Mouse (Mus musculus) NIH3T3 (cell line): ENCODE measurements around the gene Apba1.

ENCODE experiments used
- DNase-seq: peaks from one replicate; pipeline ENCODE4 v3.0.0-alpha.2; 2012; ENCODE audit warnings: low read depth

Apba1 gene

DNA sequence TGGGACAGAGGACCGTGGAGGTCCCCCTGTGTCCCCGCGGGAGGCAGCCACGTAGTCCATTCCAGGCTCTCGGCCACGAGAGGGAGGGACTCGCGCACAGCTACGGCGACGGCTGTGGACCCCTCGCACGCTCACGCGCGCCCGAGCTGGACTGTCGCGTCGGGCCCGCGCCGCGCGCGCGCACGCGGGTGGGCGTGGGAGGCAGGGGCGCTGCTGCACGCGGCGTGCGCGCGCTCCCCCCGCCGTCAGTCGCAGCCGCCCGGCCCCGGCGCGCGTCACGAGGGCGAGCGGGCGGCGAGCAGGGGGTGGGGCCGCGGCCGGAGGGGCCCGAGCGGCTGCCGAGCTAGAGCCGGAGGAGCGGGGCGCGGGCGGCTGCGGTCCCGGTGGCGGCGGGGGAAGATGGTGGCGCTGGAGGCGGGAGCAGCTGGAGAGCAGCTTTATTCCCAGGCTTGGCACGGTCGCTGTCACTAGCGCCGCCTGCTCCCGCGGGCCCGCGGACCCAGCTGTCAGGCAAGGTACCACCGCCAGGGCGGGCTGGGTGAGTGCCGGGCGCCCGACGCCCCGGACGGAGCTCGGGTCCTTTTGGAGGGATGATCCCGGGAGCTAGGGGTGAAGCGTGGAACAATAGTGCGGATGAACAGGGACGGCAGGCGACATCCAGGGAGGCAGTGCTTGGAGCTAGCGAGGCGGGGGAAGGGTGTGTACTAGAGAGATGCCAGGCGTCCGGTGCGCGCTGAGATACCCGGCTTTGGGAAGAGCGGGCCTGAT lies at the start of gene Apba1:
TSS of gene Apba1 (plus strand) at position 334 of the 768 bp plus-strand sequence.
- DNase-seq: peak; percentile 85

GRCm38 (mm10) chr19:23746506-23746905 lies 12.2 kb upstream of the Apba1 start:
- DNase-seq: no peak

DNA sequence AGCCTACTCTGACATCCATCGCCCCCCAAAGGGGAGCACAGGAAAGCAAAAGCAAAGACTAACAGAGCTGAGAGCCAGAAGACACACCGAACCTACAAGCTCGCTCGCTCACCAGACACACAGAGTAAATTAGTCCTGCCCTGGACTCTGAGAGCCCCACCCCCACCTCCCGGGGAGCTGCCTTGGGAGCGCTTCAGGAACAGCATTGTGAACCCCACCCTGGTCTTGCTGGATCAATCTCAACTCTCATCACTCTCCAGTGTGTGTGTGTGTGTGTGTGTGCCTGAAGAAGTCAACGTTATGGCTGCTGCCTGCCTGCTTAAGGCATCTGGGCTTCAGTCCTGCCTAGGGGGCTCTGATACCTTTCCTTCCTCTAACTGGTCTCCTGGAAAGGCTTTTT lies 1.7 kb upstream of the Apba1 start:
- DNase-seq: peak; percentile 15

DNA sequence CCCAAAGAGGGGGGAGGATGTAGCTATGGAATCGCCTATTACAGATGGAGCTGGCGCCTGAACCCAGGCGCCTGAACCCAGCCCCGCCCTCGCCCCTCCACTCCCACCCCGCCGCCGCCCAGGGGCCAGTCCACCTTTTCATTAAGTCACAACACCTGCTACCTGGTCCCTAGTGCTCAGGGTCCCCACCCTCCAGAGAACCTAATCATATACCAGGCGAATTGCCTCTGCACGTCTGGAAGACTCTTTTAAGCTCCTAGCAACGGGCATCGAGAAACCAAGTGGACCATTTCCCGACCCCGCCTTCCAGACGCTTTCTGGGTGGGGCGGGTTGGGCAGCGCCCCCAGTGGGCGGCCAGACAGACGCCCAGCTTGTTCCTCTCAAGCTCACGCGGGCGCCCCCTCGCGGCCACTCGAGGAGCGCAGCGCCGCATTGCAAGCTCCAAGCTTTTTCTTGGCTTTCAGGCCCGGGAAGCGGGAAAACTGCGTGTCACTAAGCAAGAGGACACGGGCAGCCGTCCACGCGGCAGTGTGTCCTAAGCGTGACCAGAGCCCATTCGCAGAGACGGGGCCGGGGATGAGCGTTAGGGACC lies 630 bp upstream of the Apba1 start:
- peak; percentile 100 for DNase-seq

DNA sequence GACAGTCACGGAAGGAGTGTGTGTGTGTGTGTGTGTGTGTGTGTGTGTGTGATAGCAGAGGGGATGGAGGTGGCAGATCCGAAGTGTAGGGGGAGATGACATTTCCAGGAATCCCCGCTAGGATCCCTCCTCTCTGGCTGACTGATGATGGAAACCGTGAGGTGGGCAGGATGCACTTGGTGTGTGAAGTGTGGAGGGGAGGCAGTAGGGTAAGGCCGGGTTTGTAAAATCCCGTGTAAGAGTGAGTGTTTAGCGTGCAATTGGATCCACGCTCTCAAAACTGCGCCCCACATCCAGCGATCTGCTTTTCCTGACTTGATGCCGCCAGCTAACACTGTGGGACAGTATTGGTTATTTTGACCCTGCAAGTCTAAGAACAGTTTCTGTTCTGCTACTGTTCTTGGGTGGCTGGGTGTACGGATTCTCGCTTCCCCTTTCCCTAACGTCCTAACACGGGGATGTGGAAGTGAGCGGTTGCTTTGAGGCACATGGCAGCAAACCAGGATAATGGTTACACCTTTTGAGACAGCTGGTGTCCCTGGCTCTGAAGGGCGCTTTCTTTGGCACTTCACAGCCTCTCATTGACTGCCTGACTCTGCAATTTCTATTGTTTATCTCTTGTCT lies 747 bp downstream of the Apba1 start:
- DNase-seq: no peak

- no peak for DNase-seq
Measured at GRCm38 (mm10) chr19:23763371-23763770, 4.7 kb downstream of the Apba1 start.

GRCm38 (mm10) chr19:23764051-23764450 lies 5.4 kb downstream of the Apba1 start:
- no peak for DNase-seq

DNA sequence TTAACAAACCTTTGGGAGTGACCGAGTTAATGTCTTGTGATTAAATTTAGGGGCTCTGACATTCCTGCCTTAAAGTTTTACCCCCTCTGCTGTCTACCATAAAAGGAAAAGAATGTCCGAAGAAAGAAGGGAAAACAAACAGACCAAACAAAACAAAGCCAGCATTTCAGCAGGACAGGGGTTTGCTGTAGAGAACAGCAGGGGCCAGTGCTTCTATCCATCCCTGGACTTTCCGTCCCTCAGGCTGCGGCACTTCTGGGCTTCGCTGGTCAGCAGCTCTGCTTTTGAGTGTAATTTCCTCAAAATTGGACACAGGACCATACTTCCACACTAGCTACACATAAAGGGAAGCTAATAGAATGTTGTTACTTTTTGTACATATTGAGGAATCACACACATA lies 10.2 kb downstream of the Apba1 start:
- no peak for DNase-seq

GRCm38 (mm10) chr19:23770494-23771423 lies 12.1 kb downstream of the Apba1 start:
- DNase-seq: no peak

DNA sequence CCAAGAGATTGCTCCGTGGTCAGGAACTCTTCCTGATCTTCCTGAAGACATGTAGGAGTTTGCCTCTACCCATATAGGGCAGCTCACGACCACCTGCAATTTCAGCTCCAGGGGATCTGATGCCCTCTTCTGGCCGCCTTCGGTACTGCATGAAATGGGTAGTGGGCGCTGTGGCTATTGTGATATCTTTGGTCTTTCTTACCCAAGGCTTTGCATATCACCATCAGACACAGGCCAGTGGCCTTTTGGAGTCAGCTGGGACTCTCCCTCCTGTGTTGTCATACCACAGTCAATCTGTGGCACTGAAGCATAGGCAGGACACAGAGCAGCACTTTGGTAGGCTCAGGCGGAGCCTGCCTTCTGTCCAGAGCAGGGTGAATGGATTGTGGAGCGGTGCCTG lies 13.3 kb downstream of the Apba1 start:
- DNase-seq: peak; percentile 13

DNA sequence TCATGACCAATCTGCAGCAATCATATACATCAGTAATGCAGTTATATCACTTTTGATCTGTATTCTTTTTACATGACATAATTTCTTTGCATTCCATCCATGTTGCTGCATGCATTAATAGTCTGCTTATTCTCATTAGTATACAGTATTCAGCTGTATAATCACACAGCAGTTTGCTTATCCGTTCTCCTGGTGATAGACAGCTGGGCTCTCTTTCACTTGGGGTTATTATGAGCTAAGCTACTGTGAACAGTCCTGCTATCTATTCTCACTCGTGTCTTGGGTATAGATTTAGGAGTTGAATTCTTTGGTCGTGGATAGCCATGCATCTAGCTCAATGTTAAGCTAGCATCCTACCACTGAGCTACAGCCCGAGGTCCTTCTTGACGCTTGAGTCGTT lies 16.7 kb downstream of the Apba1 start:
- DNase-seq: no peak

DNA sequence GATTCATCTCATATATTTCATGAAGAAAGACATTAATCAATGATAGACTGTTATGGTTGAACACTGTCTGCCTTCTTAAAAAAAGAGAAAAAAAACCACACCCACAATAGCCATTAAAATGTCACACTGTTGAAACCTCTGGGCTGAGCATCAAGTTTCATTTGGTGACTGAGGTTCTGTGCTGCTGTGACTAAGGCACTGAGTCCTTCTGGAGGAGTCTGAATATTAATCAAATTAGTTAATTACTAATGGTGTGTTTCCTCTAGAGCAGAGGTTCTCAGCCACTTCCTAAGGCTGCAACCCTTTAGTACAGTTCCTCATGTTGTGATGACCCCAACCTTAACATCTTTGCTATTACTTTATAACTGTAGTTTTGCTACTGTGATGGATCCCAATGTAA lies 20.4 kb downstream of the Apba1 start:
- no peak for DNase-seq

GRCm38 (mm10) chr19:23780105-23780504 lies 21.4 kb downstream of the Apba1 start:
- DNase-seq: no peak

DNA sequence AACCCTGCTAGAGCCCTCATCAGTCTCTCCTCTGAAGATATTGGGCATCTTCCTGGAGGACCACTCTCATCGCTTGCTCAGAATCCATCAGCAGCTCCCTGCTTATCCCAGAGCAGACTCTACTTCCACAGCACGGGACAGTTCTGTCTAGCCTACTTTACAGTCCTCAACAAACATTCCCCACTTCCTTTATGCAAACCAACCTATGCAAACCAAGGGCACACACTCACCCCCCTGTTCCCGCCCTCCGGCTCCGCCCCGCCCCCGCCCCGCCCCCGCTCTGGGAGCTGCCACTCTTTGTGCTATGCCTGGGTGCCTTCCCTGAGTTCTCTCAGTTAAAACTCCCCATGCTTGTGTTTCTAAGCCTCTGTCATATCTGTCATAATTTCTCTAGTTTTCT lies 23.3 kb downstream of the Apba1 start:
- DNase-seq: no peak

- no peak for DNase-seq
Measured at GRCm38 (mm10) chr19:23788420-23789132, 29.9 kb downstream of the Apba1 start.

DNA sequence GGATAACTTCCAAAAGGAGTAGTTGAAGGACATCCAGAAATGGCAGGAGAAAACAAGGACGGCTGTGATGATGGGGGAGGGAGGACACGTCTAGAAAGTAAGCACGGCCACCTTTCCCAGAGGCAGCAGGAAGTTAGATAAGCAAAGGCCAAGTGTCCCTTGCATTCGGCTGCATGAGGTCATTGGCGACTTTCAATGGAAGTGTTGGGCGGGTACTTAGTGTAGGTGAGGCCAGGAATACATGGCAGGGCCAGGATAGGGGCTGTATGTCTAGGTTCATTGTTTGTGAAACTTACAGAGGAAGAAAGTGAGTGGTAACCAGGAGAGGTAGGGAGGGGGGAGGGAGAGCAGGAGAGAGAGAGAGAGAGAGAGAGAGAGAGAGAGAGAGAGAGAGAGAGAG lies 33.0 kb downstream of the Apba1 start:
- no peak for DNase-seq

- DNase-seq: no peak
Measured at GRCm38 (mm10) chr19:23792559-23792958, 33.9 kb downstream of the Apba1 start.

GRCm38 (mm10) chr19:23794491-23794890 lies 35.8 kb downstream of the Apba1 start:
- peak; percentile 54 for DNase-seq

DNA sequence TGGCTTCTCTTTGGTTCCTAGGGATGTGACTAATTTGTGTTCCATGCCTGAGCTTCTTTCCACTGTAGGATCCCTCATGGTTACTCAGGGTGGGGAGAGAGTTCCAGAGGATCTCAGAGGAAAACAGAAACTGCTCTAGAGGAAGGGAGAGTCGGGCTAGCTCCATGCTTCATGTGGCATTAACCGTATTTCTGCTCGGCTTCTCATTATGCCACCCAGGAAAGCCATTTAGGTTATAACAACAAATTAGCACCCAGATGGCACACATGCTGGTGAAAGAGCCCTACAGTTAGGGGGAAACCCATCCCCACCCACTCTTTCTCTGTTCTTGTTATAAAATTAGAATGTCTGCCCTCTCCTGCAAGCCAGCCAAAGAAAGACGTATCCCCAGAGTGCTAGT lies 36.5 kb downstream of the Apba1 start:
- no peak for DNase-seq

GRCm38 (mm10) chr19:23801174-23801573 lies 42.5 kb downstream of the Apba1 start:
- no peak for DNase-seq

DNA sequence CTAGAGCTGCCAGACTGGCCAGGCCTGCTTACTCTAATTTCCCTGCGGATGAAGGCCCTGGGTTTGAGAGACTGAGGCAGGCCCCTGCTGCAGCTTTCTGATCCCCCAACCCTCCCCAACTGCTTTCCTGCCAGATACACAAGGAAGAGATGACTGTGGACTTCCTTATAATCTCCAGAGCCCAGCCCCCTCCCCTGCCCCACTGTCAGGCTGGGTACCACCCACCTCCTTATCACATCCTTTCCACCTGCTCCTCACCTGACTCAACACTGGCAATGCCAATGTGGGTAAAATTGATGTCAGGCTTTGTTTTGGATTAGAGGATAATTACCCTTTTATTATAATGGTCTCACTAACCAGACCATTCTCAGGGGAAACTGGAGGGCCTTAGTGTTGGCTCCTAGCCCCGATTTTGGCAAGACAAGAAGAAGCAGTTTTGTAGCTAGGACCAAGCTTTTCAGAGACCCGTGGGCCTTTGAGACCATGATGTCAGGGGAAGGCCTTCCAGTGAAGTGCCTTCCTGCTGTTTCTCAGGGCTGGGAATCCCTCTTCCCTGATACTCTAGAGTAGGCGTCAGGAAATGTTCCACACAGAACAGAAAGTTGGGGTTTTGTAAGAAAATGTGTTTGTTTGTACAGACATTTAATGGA lies 44.7 kb downstream of the Apba1 start:
- DNase-seq: no peak
